Mouse (Mus musculus): ENCODE results near the gene Klf12. TPM values are rescaled to one million over a fixed set of nuclear protein-coding genes. Genes with fewer than 3 reads are reported as not detected.
"Not testable (repeated sequence)": the region's sequence is repeated elsewhere in the genome, so short reads cannot be mapped to it uniquely, and the experiment has no call there.

The Klf12 gene
- total RNA-seq, 2 experiments from 2014 or later, result 10.0 to 12.8 TPM

DNA sequence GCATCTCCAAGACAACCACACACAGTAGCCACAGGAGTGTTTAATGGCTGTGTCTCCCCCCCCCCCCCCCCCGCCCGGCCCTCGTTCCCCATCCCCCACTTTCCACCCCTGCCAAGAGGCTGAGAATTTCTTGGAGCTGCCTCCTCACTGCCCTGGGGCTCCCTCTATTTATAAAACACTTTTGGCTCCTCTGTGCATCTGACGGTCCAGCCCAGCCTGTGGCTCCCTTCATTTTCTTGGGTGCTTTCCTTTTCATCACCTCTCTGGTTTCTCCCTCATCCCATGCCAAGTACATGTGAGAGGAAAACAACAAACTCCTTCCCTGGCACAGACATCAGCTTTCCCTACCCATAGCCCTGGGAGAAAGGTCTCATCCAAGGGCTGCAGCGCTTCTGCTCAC, 373.6 kb downstream of the Klf12 start:
- intact Hi-C loops (cut with DNase I), result no loop called here
- peak in 1 of 2 experiments; percentile 34 for DNase-seq

DNA sequence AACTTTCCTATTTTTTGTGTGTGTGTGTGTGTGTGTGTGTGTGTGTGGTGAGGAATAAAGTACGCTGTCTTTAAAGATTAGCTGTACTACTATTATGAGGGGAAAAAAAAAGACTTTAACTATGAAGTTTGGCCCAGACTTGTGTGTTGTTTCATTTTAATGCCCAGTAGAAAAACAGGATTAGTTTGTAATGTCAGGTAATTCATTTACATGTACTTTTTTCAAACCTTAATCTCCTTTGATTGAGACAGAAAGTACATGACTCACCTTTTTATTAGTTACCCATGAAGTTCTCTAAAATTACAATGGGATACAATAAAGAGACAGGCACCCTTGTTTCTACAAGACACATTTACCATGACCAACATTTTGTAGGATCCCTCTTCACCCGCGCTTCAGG, 383.6 kb downstream of the Klf12 start:
- intact Hi-C loops (cut with DNase I), result no loop called here
- DNase-seq, result no peak

DNA sequence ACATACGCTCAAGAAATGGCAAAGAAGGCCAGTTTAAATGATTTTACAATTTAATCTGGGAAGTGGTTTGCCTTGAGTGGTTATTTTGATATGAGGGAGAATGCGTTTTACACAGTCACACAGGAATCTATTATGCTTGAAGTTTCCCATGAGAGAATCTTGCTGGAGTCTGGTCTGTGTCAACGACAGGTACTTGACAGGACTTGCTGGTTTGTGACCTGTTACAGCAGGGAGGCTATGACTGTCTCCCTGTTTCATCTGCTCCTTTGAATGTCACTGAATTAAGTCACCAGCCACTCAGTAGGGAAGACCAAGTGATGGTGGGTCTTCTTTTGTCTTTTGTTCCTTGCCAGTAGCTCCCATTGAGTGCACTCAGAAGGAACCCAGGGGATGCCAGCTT, 385.6 kb downstream of the Klf12 start:
- no peak for DNase-seq
- intact Hi-C loops (cut with DNase I), result no loop called here

DNA sequence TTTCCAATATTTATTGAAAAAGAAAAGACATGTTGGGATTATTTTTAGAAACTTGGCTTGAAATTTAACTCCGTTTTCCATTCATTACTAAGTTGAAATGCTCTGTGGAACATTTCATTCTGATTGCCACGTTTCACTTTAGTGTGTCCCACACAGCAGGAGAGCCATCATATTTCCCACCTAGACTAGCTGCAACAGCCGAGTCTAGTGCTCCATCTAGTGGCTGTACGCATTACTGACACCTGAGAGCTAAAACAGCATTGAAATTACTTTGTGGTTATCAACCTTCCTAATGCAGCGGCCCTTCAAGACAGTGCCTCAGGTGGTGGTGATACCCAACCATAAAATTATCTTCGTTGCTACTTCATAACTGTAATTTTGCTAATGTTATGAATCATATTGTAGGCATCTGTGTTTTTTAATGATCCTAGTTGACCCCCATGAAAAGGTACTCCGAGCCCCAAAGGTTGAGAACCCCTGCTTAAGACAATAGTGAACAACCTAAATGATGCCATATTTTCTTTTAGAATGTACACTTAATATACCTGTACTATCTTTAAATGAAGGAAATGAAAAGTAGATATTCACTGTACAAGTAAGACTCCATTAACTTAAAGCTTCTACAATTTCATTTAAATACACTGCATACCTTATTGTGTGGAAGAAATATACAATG, 389.6 kb downstream of the Klf12 start:
- DNase-seq, result peak in 1 of 2 experiments; percentile 23
- intact Hi-C loops (cut with DNase I), result loop anchor here (5.0 kb wide), 1 partner anchor 753 kb away; no protein-coding TSS in a partner anchor

DNA sequence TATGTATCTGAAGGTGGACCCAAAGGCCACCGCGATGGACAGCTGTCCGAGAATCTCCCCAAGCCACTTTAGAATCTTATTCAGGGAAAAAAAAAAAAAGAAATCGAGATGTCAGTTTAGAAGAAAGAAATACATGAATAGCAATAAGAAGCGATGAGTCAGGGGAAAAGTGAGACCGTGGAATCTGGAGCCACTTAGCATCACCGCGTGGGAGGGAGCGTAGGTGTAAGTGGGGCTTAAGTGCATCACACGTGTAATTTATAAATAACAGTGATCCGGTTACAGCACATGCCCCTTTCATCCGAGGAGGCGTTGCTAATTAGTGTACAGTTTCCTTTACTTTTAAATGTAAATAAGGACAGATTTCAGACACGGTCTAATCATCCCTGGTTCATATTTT, 390.4 kb downstream of the Klf12 start:
- intact Hi-C loops (cut with DNase I), result loop anchor here (5.0 kb wide), 1 partner anchor 752 kb away; no protein-coding TSS in a partner anchor
- no peak for DNase-seq

DNA sequence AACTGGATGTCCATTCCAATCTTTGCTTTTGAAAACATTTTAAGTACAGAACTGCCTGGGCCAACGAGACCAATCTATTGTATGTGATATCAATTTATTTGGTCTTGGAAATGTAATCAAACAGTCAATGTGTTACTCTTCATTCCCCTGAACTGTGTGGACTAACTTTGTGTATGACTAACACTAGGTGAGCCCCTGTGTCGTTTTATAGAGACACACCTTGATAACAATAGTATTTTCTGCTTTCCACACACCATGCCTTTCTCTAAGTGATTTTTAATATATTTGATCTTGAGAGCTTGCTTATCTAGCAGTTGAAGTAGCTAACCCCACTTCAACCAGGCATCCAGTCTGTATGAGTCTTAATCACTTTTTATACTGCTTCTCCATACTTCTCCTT, 398.0 kb downstream of the Klf12 start:
- no peak for DNase-seq
- intact Hi-C loops (cut with DNase I), result no loop called here

DNA sequence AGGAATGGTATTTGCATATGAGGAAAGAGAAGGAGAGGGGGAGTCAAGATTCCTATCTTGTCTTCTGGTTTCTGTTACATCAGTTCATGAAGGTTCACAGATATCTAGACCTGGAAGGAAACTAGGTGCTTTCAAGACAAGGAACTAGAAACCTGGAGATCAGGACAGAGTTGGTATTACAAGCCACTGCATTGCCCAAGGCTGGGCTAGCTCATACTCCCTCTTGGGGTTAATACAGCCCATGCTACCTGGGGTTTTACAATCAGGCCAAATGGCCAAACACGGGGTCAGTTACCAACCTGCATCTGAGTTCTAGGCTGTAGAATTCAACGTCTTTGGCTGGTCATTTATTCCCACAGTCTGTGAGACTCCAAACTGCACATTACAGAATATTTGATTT, 398.9 kb downstream of the Klf12 start:
- intact Hi-C loops (cut with DNase I), result no loop called here
- DNase-seq, result no peak

DNA sequence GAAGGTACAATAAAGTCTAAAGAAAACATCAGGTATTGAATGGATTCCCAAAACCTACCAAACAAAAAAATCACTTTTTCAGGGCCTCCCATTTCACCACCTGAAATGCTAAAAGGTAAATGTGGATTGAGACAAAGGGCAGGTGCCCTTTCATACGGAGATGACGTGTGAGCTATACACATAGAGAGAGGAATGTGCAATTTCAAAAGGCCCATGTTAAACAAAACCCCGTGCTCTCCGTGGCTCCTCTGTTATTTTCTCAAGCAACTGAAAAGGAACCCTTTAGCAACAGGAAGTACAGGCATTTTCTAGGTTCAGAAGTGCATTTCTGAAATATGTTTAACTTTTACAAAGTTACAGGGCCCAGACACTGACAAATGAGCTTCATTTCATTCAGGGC, 399.4 kb downstream of the Klf12 start:
- no peak for DNase-seq
- intact Hi-C loops (cut with DNase I), result no loop called here

DNA sequence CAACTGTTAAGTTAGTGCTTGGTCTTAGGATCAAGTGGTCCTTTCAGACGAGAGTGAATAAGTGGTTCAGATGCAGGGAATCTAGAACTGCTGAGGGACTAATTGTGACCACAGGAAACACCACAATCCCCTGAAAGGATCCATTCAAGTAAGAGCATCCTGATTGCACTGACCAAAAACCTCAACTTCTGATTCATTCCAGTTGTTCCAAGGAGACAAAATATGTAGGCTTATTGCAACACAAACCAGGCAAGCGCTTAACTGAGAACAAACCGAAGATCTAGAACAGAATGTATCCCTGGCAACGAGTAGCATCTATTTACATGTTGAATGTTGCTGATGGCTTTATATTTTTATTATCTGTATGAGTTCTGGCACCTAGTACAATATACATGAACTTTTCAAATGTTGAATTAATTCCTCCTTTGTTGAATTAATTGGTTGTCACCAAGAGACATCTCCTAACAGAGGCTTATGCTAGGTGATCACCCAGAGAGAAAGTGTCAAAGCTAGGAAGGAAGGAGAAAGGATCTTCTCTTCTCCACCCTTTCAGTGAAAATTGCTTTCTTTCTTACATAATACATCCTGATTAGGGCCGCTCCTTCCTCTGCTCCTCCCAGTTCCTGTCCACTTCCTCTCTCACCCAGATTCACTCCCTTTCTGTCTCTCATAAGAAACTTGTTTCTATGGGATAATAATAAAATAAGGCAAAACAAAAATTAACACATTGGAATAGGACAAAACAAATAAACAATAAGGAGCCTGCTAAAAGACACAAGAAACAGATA, 407.5 kb downstream of the Klf12 start:
- no peak for DNase-seq
- intact Hi-C loops (cut with DNase I), result no loop called here

DNA sequence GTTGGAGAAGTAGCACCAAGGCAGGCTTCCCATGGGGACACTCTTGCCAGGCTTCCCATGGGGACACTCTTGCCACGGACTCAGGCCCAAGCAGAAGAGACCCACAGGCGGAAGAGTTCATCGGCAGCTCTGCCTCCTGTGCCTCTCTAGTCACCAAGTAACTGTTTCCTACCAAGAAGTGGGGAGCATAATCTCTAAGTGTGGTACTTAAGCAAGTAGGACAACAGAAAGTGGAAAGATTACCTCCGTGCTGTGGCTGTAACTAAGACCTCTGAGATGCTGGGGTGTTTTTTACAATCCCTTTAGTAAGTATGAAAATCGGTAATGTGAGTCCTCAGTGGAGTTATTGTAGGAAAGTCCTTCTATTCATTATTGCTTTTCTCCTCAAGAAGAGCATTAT, 410.8 kb downstream of the Klf12 start:
- no peak for DNase-seq
- intact Hi-C loops (cut with DNase I), result no loop called here

DNA sequence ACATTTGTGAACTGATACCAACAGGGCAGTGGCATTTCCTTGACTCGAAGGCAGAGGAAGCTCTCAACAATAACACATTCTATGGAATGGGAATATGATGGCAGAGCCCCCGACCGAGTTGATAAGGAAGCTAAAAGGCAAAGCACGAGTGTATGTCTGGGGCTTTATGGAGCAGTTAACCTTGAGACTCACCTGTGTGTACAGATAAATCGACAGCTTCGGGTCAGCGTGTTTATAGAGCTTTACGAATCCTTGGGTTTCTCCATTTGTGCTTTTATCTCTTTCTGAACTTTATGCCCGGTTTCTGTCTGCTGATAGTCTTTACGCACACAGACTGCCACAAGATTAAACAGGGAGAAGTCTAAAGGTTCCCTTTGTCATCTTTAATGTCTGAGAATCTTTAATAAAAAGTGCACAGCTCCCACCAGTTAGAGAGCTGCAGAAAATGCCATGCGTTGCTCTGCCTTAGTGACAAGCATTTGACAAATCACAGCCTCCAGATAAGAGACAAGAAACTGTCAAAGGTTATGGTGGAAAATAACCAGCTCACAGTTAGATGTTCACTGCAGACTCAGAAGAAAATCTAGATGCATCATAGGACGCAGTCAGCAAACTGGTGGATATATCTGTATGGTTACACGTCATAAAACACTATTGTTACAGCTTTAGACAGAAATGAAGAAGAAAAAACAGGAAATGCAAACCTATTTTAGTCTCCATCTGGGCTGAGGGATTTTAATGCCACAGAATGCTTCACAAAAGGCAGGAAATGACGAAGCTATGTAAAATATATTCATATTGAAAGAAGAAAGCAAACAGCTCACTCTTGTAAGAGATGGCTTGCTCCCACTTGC, 428.1 kb downstream of the Klf12 start:
- intact Hi-C loops (cut with DNase I), result no loop called here

DNA sequence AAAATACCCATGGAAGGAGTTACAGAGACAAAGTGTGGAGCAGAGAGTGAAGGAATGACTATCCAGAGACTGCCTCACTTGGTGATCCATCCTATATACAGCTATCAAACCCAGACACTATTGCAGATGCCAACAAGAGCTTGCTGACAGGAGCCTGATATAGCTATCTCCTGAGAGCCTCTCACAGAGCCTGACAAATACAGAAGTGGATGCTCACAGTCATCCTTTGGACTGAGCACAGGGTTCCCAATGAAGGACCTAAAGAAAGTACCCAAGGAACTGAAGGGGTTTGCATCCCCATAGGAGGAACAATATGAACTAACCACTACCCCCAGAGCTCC, 430.0 kb downstream of the Klf12 start:
- DNase-seq; intact Hi-C loops (cut with DNase I): not testable (repeated sequence)

More for the DNA sequence above, 428.1 kb downstream of the Klf12 start:
- no peak for DNase-seq

DNA sequence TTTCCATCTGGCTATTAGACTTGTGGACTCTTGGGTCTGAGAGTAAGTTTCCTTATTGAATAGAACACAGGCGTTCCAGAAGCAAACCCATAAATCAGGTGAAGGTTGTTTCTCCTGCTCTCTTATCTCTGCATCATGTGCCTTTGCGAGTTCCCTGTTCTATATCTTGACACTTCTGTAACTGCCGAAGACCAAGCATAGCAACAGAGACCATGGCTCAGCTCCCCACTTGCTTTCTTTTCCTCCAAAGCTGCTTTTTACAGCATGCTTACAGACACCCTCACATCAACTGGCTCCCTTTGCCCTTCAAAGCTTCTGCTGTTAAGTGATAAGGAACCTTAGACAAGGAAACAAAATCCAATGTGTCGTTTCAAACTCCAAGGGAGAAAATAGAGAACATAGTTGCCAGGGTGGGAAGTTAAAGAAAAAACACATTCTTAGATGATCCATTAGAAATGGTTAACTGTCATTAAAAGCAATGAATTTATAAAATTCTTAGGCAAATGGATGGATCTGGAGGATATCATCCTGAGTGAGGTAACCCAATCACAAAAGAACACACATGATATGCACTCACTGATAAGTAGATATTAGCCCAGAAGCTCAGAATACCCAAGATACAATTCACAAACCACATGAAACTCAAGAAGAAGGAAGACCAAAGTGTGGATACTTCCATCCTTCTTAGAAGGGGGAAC, 430.6 kb downstream of the Klf12 start:
- DNase-seq; intact Hi-C loops (cut with DNase I): not testable (repeated sequence)

DNA sequence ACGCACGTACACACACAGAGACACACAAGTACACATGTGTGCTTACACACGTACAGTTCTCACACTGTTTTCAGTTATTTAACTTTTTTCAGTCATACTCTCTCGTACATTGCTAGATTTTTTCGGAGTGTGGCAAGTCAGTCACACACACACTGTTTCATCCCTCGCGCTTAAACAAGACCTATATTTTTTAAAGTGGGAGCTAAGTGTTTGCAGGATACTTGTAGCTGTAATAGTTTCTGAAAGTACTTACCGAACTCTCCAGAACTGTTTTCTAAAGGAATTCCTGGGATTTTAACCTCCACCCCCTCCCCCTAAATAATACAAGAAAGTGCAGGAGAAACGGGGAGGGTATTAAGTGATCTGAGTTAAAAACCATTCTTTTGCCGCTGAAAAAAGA, 434.1 kb downstream of the Klf12 start:
- no peak for DNase-seq
- intact Hi-C loops (cut with DNase I), result no loop called here

DNA sequence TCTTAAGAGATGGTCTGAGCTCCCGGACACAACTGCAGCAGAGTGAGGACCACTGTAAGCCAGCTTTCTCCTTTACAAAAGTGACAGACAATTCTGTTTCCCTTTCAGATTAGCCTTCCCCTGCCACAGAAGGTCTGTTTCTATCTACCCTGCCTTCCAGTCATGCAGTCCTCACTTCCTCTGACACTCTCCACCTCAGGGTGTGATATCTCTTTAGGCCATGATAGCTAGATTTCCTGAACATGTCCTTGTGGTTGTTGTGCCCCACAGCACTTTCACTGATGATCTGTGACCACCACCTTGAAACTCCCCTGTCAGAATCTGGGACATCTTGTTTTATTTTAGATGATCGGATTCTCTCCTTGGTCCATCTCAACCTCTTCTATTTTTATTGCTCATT, 437.0 kb downstream of the Klf12 start:
- no peak for DNase-seq
- intact Hi-C loops (cut with DNase I), result no loop called here

DNA sequence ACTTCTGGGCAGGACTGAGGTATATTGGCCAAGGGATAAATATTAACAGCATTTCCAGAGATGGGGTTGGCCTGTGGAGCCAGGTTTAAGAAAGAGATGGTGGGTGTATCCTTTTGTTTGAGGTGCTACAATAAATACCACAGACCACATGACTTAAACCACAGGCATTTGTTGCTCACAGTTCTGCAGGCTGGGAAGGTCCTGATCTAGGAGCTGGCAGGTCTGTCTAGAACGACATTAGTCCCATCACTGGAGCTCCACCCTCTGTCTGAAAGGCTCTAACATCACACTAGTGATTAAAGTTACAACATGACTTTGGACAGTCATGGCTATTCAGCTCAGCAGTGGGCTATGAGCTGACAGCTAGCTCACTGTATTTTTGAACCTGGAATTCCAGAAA, 457.8 kb downstream of the Klf12 start:
- no peak for DNase-seq
- intact Hi-C loops (cut with DNase I), result no loop called here

All from gastrocnemius, postnatal 36 days (tissue).